Mouse (Mus musculus): Measurements from ENCODE around the gene Trmt5.

The Trmt5 gene

GRCm38 (mm10) chr12:73269933-73270332 lies 16.6 kb downstream of the Trmt5 start:
- no peak for DNase-seq (ENCODE audit: low spot score in 2 of 2)

GRCm38 (mm10) chr12:73269531-73269930 lies 17.0 kb downstream of the Trmt5 start:
- no peak for DNase-seq (ENCODE audit: low spot score in 2 of 2)

GRCm38 (mm10) chr12:73268497-73268896 lies 18.0 kb downstream of the Trmt5 start:
- no peak for DNase-seq (ENCODE audit: low spot score in 2 of 2)

GRCm38 (mm10) chr12:73266597-73266996 lies 19.9 kb downstream of the Trmt5 start:
- no peak for DNase-seq (ENCODE audit: low spot score in 2 of 2)

GRCm38 (mm10) chr12:73265381-73265978 lies 21.0 kb downstream of the Trmt5 start:
- no peak for DNase-seq (ENCODE audit: low spot score in 2 of 2)

GRCm38 (mm10) chr12:73260339-73260738 lies 26.2 kb downstream of the Trmt5 start:
- DNase-seq (ENCODE audit: low spot score in 2 of 2): no peak

- DNase-seq (ENCODE audit: low spot score in 2 of 2): no peak
These were observed 27.2 kb downstream of the Trmt5 start for GRCm38 (mm10) chr12:73259269-73259668.

- no peak for DNase-seq (ENCODE audit: low spot score in 2 of 2)
These were observed 31.5 kb downstream of the Trmt5 start for GRCm38 (mm10) chr12:73255006-73255405.

- no peak for DNase-seq (ENCODE audit: low spot score in 2 of 2)
These were observed 40.8 kb downstream of the Trmt5 start for GRCm38 (mm10) chr12:73245687-73246086.

GRCm38 (mm10) chr12:73241960-73242359 lies 44.5 kb downstream of the Trmt5 start:
- DNase-seq (ENCODE audit: low spot score in 2 of 2): no peak

GRCm38 (mm10) chr12:73232586-73232985 lies 53.9 kb downstream of the Trmt5 start:
- no peak for DNase-seq (ENCODE audit: low spot score in 2 of 2)

GRCm38 (mm10) chr12:73231552-73231951 lies 55.0 kb downstream of the Trmt5 start:
- no peak for DNase-seq (ENCODE audit: low spot score in 2 of 2)

- DNase-seq (ENCODE audit: low spot score in 2 of 2): no peak
These were observed 56.3 kb downstream of the Trmt5 start for GRCm38 (mm10) chr12:73230196-73230595.

Data from spleen, postnatal 36 days (tissue).